ENCODE assay signal across 11 mouse cellular contexts in the genomic region with DNA sequence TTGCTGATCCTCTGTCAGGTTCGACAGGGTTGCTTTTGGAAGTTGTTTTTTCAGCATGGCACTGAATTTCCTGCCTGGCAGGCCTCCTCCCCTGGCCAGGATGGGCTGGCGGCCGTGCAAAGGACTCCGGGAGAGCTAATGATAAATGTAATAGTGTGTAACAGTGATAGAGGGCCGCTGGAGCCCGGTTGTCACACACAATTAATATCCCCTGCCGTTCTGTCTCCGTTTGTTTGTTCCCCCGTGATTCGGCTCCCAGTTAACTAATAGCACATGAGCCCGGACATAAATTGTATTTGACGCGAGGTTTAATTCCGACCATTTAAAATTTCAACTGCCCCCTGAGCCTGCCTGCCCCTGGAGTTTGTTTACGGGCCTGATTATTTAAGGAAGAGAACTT. TPM values are rescaled to one million over a fixed set of nuclear protein-coding genes. Genes with fewer than 3 reads are reported as not detected.
DNase-seq lines count a peak whose midpoint lies in the region; ATAC-seq and TF ChIP-seq lines count a peak whose summit lies in the region.
"Had no signal": no experiment of that assay in that cellular context is flagged by ENCODE, and none has a peak within 500 bp of the region (broad histone marks: within the 10 kb centered on the region; RNA-seq: fewer than 3 reads in every experiment).

No protein-coding gene starts in this region.

- peaks cover 38% of the 10 kb centered on the region for H3K4me1 ChIP-seq in neural tube, embryonic 11.5 days (ENCODE audit: control insufficient read depth, insufficient read depth, low read length)
- H3K4me1 ChIP-seq in midbrain, embryonic 12.5 days: peaks cover 64% of the 10 kb centered on the region

- no peak for TF ChIP-seq CTCF in gastrocnemius, adult 2 months (IDR thresholded peaks at IDR 0.05)

- peak overlapping the region; percentile 62 for H3K27ac ChIP-seq in neural tube, embryonic 11.5 days (ENCODE audit: low read depth, low read length)
- H3K27ac ChIP-seq in midbrain, embryonic 12.5 days (replicated peaks): peak overlapping the region; percentile 67
- no peak overlapping the region for H3K27ac ChIP-seq in gastrocnemius, adult 2 months
- H3K27ac ChIP-seq: heart, adult 2 months had no signal

- peaks cover 23% of the 10 kb centered on the region for H3K27me3 ChIP-seq in neural tube, embryonic 11.5 days (ENCODE audit: control insufficient read depth, insufficient read depth, low read length)
- peaks cover 41% of the 10 kb centered on the region for H3K27me3 ChIP-seq in midbrain, embryonic 12.5 days

- H3K4me2 ChIP-seq in neural tube, embryonic 11.5 days (ENCODE audit: low read depth): no peak overlapping the region
- H3K4me2 ChIP-seq in midbrain, embryonic 12.5 days (replicated peaks): no peak overlapping the region
- H3K4me2 ChIP-seq: lung, embryonic 14.5 days had no signal

- peaks cover 10% of the 10 kb centered on the region for H3K36me3 ChIP-seq in neural tube, embryonic 11.5 days (ENCODE audit: control insufficient read depth, insufficient read depth, low read length)
- H3K36me3 ChIP-seq in midbrain, embryonic 12.5 days: peaks cover 57% of the 10 kb centered on the region

- intact Hi-C loops in gastrocnemius, adult 2 months (cut with DNase I): no loop called here

- H3K4me3 ChIP-seq in neural tube, embryonic 11.5 days (ENCODE audit: low read depth, low read length): no peak overlapping the region
- no peak overlapping the region for H3K4me3 ChIP-seq in midbrain, embryonic 12.5 days
- no peak overlapping the region for H3K4me3 ChIP-seq in gastrocnemius, adult 2 months
- H3K4me3 ChIP-seq: heart, adult 2 months had no signal

- H3K9me3 ChIP-seq in neural tube, embryonic 11.5 days (ENCODE audit: control insufficient read depth, low read length): no peaks in the 10 kb centered on the region
- H3K9me3 ChIP-seq in midbrain, embryonic 12.5 days: no peaks in the 10 kb centered on the region

- no peak overlapping the region for H3K9ac ChIP-seq in neural tube, embryonic 11.5 days (ENCODE audit: low read length)
- H3K9ac ChIP-seq in midbrain, embryonic 12.5 days (replicated peaks): 0 out of 2 replicates have a peak overlapping the region, but pooled peaks have one; percentile 2
- H3K9ac ChIP-seq: lung, embryonic 14.5 days had no signal

- peak; percentile 9 for DNase-seq in cerebellum, adult 11-12 months
- no peak for DNase-seq in cerebellum, adult 9-10 months
- DNase-seq in neural tube, embryonic 11.5 days (ENCODE audit: low spot score): peak; percentile 37
- DNase-seq in neural tube, embryonic 10.5 days (ENCODE audit: extremely low spot score, low spot score): no peak
- no peak for DNase-seq in gastrocnemius, adult 2 months
- DNase-seq in right cerebral cortex, postnatal 10 days (ENCODE audit: low spot score in 2 of 2): no peak
- DNase-seq: heart, adult 2 months; left cerebral cortex, postnatal 4 days; lung, embryonic 14.5 days had no signal

- ATAC-seq in neural tube, embryonic 11.5 days (ENCODE audit: insufficient read depth, low FRiP score, low TSS enrichment): no peak
- no peak for ATAC-seq in midbrain, embryonic 12.5 days (ENCODE audit: low FRiP score, low read depth)
- ATAC-seq in activated CD4-positive, CD25-positive, alpha-beta regulatory T cell, adult 4 months: no peak

- 26% methylated on average over 15 of the region's 15 CpGs for WGBS in neural tube, embryonic 11.5 days
- WGBS in midbrain, embryonic 12.5 days: 39% methylated on average over 15 of the region's 15 CpGs

RNA-seq across cellular contexts. Expression of a gene that starts 38.5 kb away (rescaled TPM):
- polyA plus RNA-seq in neural tube, embryonic 11.5 days (2014; fragmentation: Nextera tagmentation; extraction: Ambion mirVana): 2.6 and 4.0 TPM in 2 replicates
- polyA plus RNA-seq in midbrain, embryonic 12.5 days (2016; fragmentation: Nextera tagmentation; extraction: Ambion mirVana): 12.0 and 14.4 TPM in 2 replicates
- 1 to 10 TPM in 1 of 2 experiments, under 1 TPM in 1; 0.52 to 1.6 TPM for polyA plus RNA-seq in activated CD4-positive, CD25-positive, alpha-beta regulatory T cell, adult 4 months (2017; shearing (Covaris generic))
- not detected for total RNA-seq in gastrocnemius, adult 2 months (2021)

Comparison
In these comparisons a context has a peak if more than half of its experiments do, and no peak if none do; other contexts are left out.
1. DNase-seq: peak in cerebellum, adult 11-12 months (single experiment) and neural tube, embryonic 11.5 days (single experiment); none in cerebellum, adult 9-10 months (single experiment), neural tube, embryonic 10.5 days (single experiment), gastrocnemius, adult 2 months (single experiment) and right cerebral cortex, postnatal 10 days (0 of 2).